Mouse (Mus musculus): ENCODE results near the gene Olfr844. TPM values are rescaled to one million over a fixed set of nuclear protein-coding genes. Genes with fewer than 3 reads are reported as not detected.

Gene Olfr844
- not detected in 2 replicates for polyA plus RNA-seq (2015; fragmentation: Nextera tagmentation; extraction: Ambion mirVana)

GRCm38 (mm10) chr9:19316047-19316446 is at the start of gene Olfr844:
Olfr844 (plus strand) TSS chr9:19316347.
- no peak within 1 kb of the TSS for H3K27ac ChIP-seq
- H3K9me3 ChIP-seq: no peaks in the 10 kb centered on the region
- H3K4me1 ChIP-seq: no peaks in the 10 kb centered on the region
- no peak for ATAC-seq (ENCODE audit: borderline replicate concordance, extremely low read depth, low FRiP score, low TSS enrichment)
- no peaks in the 10 kb centered on the region for H3K27me3 ChIP-seq
- H3K9ac ChIP-seq: no peak within 1 kb of the TSS
- no peaks in the 10 kb centered on the region for H3K36me3 ChIP-seq
- no peak within 1 kb of the TSS for H3K4me2 ChIP-seq
- H3K4me3 ChIP-seq: no peak within 1 kb of the TSS

- no peaks in the 10 kb centered on the region for H3K27me3 ChIP-seq
- WGBS: 66% methylated on average over 1 of the region's 1 CpGs
- no peak for ATAC-seq (ENCODE audit: borderline replicate concordance, extremely low read depth, low FRiP score, low TSS enrichment)
- H3K4me2 ChIP-seq: no peak within 1 kb of the TSS
- no peaks in the 10 kb centered on the region for H3K36me3 ChIP-seq
- H3K4me3 ChIP-seq: no peak within 1 kb of the TSS
- H3K4me1 ChIP-seq: no peaks in the 10 kb centered on the region
- no peak within 1 kb of the TSS for H3K9ac ChIP-seq
- no peaks in the 10 kb centered on the region for H3K9me3 ChIP-seq
- H3K27ac ChIP-seq: no peak within 1 kb of the TSS
Observed at GRCm38 (mm10) chr9:19336157-19336556, 20.0 kb downstream of the Olfr844 start, which contains the start of gene Olfr845. Olfr845 (plus strand) TSS chr9:19336457.

- Histone ChIP-seq H3K4me1 (no peaks in the 10 kb centered on the region), H3K27ac (no peak within 1 kb of the TSS), H3K4me2 (no peak within 1 kb of the TSS), H3K27me3 (no peaks in the 10 kb centered on the region), H3K9ac (no peak within 1 kb of the TSS), H3K36me3 (no peaks in the 10 kb centered on the region), H3K4me3 (no peak within 1 kb of the TSS), H3K9me3 (no peaks in the 10 kb centered on the region)
- 39% methylated on average over 1 of the region's 1 CpGs for WGBS
- ATAC-seq (ENCODE audit: borderline replicate concordance, extremely low read depth, low FRiP score, low TSS enrichment): no peak
Observed at GRCm38 (mm10) chr9:19363905-19364304, 47.8 kb downstream of the Olfr844 start, which contains the start of gene Olfr846. Olfr846 (minus strand) TSS chr9:19364005.

Other genes starting within 250 kb of the Olfr844 start
- not detected in 2 replicates for gene Olfr836, start 196.0 kb upstream of the Olfr844 start, polyA plus RNA-seq (2015; fragmentation: Nextera tagmentation; extraction: Ambion mirVana)
- not detected in 2 replicates for gene Olfr837, start 180.0 kb upstream of the Olfr844 start, polyA plus RNA-seq (2015; fragmentation: Nextera tagmentation; extraction: Ambion mirVana)
- not detected in 2 replicates for gene Olfr839-ps1, start 139.0 kb upstream of the Olfr844 start, polyA plus RNA-seq (2015; fragmentation: Nextera tagmentation; extraction: Ambion mirVana)
- gene Olfr843, start 64.4 kb upstream of the Olfr844 start, polyA plus RNA-seq (2015; fragmentation: Nextera tagmentation; extraction: Ambion mirVana): not detected in 2 replicates
- gene Olfr845, start 20.1 kb downstream of the Olfr844 start, polyA plus RNA-seq (2015; fragmentation: Nextera tagmentation; extraction: Ambion mirVana): not detected in 2 replicates
- gene Olfr846, start 47.7 kb downstream of the Olfr844 start, polyA plus RNA-seq (2015; fragmentation: Nextera tagmentation; extraction: Ambion mirVana): not detected in 2 replicates
- not detected in 2 replicates for gene Olfr847, start 62.3 kb downstream of the Olfr844 start, polyA plus RNA-seq (2015; fragmentation: Nextera tagmentation; extraction: Ambion mirVana)
- not detected in 2 replicates for gene Olfr849, start 123.9 kb downstream of the Olfr844 start, polyA plus RNA-seq (2015; fragmentation: Nextera tagmentation; extraction: Ambion mirVana)
- not detected in 2 replicates for gene Olfr850, start 161.9 kb downstream of the Olfr844 start, polyA plus RNA-seq (2015; fragmentation: Nextera tagmentation; extraction: Ambion mirVana)
- not detected in 2 replicates for gene Olfr851, start 176.9 kb downstream of the Olfr844 start, polyA plus RNA-seq (2015; fragmentation: Nextera tagmentation; extraction: Ambion mirVana)
- gene Olfr853, start 224.7 kb downstream of the Olfr844 start, polyA plus RNA-seq (2015; fragmentation: Nextera tagmentation; extraction: Ambion mirVana): not detected in 2 replicates

All from lung, embryonic 15.5 days (tissue).